Mouse (Mus musculus) testis, adult 2 months (tissue): ENCODE measurements at regions not wholly inside any gene's neighbourhood (a gene's known extent, or its start where the extent isn't known, plus 50 kb on each side); places are given as distances from the start of the nearest gene placed in this dataset.

Experiments used
- CTCF ChIP-seq: fragments of 200-500 bp; IDR thresholded peaks from 2 replicates; pipeline ENCODE4 v1.5.1; 2012; ENCODE audit warnings: low read depth, mild to moderate bottlenecking, inconsistent platforms, low read length, moderate library complexity; ENCODE audit not compliant: control insufficient read depth, insufficient read depth, insufficient replicate concordance
- POLR2A ChIP-seq: fragments of 200-500 bp; IDR thresholded peaks from 2 replicates; pipeline ENCODE4 v1.6.1; 2012; ENCODE audit warnings: low read depth, mild to moderate bottlenecking, inconsistent platforms, low read length, moderate library complexity; ENCODE audit not compliant: control insufficient read depth

DNA sequence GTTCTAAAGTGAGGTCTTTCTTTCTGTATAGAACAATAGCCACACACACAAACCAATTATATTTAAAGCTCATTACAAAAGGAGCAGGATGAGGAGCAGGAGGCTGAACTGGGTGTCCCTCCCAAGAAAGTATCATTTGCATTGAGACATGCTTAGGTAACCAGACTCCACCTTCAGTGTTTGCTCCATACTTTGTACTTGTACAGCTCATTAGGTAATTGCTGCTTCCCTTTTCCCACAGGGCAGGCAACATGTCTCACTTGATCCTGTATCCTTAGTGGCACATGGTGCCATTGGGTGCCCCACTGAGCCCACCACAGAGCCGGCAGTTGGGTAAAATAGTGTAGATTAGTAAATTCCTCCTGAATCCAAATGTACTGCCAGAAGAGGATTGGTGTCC lies 86.0 kb downstream of the Cldn1 start:
- TF ChIP-seq POLR2A (no peak), CTCF (no peak)
